In genomic region chr8:84775621-84776113, GRCm38 (mm10) we compare ENCODE assay signal across 9 mouse cellular contexts. TPM values are rescaled to one million over a fixed set of nuclear protein-coding genes. Genes with fewer than 3 reads are reported as not detected.
DNase-seq lines count a peak whose midpoint lies in the region; ATAC-seq and TF ChIP-seq lines count a peak whose summit lies in the region.
"Had no signal": no experiment of that assay in that cellular context is flagged by ENCODE, and none has a peak within 500 bp of the region (broad histone marks: within the 10 kb centered on the region; RNA-seq: fewer than 3 reads in every experiment).

No protein-coding gene starts in this region.

- H3K9ac ChIP-seq in limb, embryonic 14.5 days (ENCODE audit: low read depth, low read length, severe bottlenecking) = peak overlapping the region; percentile 48
- H3K9ac ChIP-seq: liver, embryonic 12.5 days had no signal

- no peaks in the 10 kb centered on the region for H3K9me3 ChIP-seq in limb, embryonic 14.5 days (ENCODE audit: control insufficient read depth, low read length)
- H3K9me3 ChIP-seq: liver, embryonic 12.5 days had no signal

- peaks cover 24% of the 10 kb centered on the region for H3K4me1 ChIP-seq in testis, adult 2 months (ENCODE audit: control insufficient read depth, insufficient read depth, low read length)
- H3K4me1 ChIP-seq in limb, embryonic 14.5 days (ENCODE audit: control insufficient read depth, insufficient read depth, low read length) = peaks cover 76% of the 10 kb centered on the region

- peak; percentile 95 for DNase-seq in heart, adult 11 months
- no peak for DNase-seq in heart, adult 9 months (ENCODE audit: low spot score in 2 of 2)
- DNase-seq in testis, postnatal 14 days (ENCODE audit: low spot score) = no peak
- DNase-seq in limb, embryonic 14.5 days (ENCODE audit: low spot score) = no peak
- no peak for DNase-seq in T-cell, adult 2 months (ENCODE audit: low spot score)
- DNase-seq in spleen, postnatal 36 days (ENCODE audit: low spot score in 2 of 2) = no peak
- no peak for DNase-seq in urinary bladder, postnatal 10 days (ENCODE audit: low spot score)

- TF ChIP-seq POLR2A in testis, adult 2 months (IDR thresholded peaks at IDR 0.05; ENCODE audit: control insufficient read depth, low read depth, low read length) = no peak
- TF ChIP-seq POLR2A in limb, embryonic 14.5 days (IDR thresholded peaks at IDR 0.05; ENCODE audit: borderline replicate concordance, extremely low read depth, insufficient read depth, insufficient read length) = no peak

- 23% methylated on average over 7 of the region's 7 CpGs for WGBS in limb, embryonic 14.5 days

- no peak overlapping the region for H3K4me3 ChIP-seq in testis, adult 2 months (ENCODE audit: control insufficient read depth, low read depth, low read length)
- peak overlapping the region; percentile 19; the same call in 1 of the 2 replicates for H3K4me3 ChIP-seq in limb, embryonic 14.5 days (replicated peaks; ENCODE audit: low read length)
- H3K4me3 ChIP-seq: liver, embryonic 12.5 days had no signal

- H3K4me2 ChIP-seq in limb, embryonic 14.5 days (replicated peaks; ENCODE audit: low read depth, low read length, severe bottlenecking) = peak overlapping the region; percentile 69
- H3K4me2 ChIP-seq: liver, embryonic 12.5 days had no signal

- no peak for ATAC-seq in limb, embryonic 14.5 days (ENCODE audit: low FRiP score, low read depth)
- ATAC-seq: liver, embryonic 12.5 days had no signal

- peak overlapping the region; percentile 68 for H3K27ac ChIP-seq in testis, adult 2 months (ENCODE audit: control insufficient read depth, insufficient read depth, low read depth, low read length)
- H3K27ac ChIP-seq in limb, embryonic 14.5 days (replicated peaks; ENCODE audit: low read depth, low read length) = peak overlapping the region; percentile 91
- H3K27ac ChIP-seq: liver, embryonic 12.5 days had no signal

- H3K36me3 ChIP-seq in testis, adult 2 months (ENCODE audit: control insufficient read depth, insufficient read depth, low read length) = no peaks in the 10 kb centered on the region
- H3K36me3 ChIP-seq in limb, embryonic 14.5 days (ENCODE audit: control insufficient read depth, insufficient read depth, low read length) = peaks cover 20% of the 10 kb centered on the region
- H3K36me3 ChIP-seq: liver, embryonic 12.5 days had no signal

- TF ChIP-seq CTCF in testis, adult 2 months (IDR thresholded peaks at IDR 0.05; ENCODE audit: control insufficient read depth, insufficient read depth, insufficient replicate concordance, low read depth, low read length) = no peak

- no peaks in the 10 kb centered on the region for H3K27me3 ChIP-seq in testis, adult 2 months (ENCODE audit: control insufficient read depth, insufficient read depth, low read length)
- peaks cover 6% of the 10 kb centered on the region; the same call in 1 of the 2 replicates for H3K27me3 ChIP-seq in limb, embryonic 14.5 days (ENCODE audit: control insufficient read depth, insufficient read depth, low read length)

RNA-seq across cellular contexts. Expression of gene Nfix, which starts 24.5 kb away (rescaled TPM):
- 4.3 and 5.0 TPM in 2 replicates for polyA plus RNA-seq in testis, adult 2 months (2012; rRNA removed)
- 81.2 and 97.7 TPM in 2 replicates for polyA plus RNA-seq in limb, embryonic 14.5 days (2012; rRNA removed)
- 100 and 108 TPM in 2 replicates for polyA plus RNA-seq in limb, embryonic 14.5 days (2014; fragmentation: Nextera tagmentation; extraction: Ambion mirVana)

RNA-seq across cellular contexts. Expression of gene Dand5, which starts 47.0 kb away (rescaled TPM):
- 27.1 and 29.7 TPM in 2 replicates for polyA plus RNA-seq in testis, adult 2 months (2012; rRNA removed)
- 5.7 and 5.9 TPM in 2 replicates for polyA plus RNA-seq in limb, embryonic 14.5 days (2012; rRNA removed)
- polyA plus RNA-seq in limb, embryonic 14.5 days (2014; fragmentation: Nextera tagmentation; extraction: Ambion mirVana) = 6.4 and 6.9 TPM in 2 replicates

RNA-seq across cellular contexts. Expression of gene G430095P16Rik, which starts 52.9 kb away (rescaled TPM):
- polyA plus RNA-seq in testis, adult 2 months (2012; rRNA removed) = 0.32 TPM in 2 replicates
- 4.3 and 4.8 TPM in 2 replicates for polyA plus RNA-seq in limb, embryonic 14.5 days (2012; rRNA removed)
- 5.7 and 6.0 TPM in 2 replicates for polyA plus RNA-seq in limb, embryonic 14.5 days (2014; fragmentation: Nextera tagmentation; extraction: Ambion mirVana)

RNA-seq across cellular contexts. Expression of gene Gadd45gip1, which starts 55.7 kb away (rescaled TPM):
- 9.4 and 12.0 TPM in 2 replicates for polyA plus RNA-seq in testis, adult 2 months (2012; rRNA removed)
- polyA plus RNA-seq in limb, embryonic 14.5 days (2012; rRNA removed) = 39.8 and 45.6 TPM in 2 replicates
- 43.2 and 44.9 TPM in 2 replicates for polyA plus RNA-seq in limb, embryonic 14.5 days (2014; fragmentation: Nextera tagmentation; extraction: Ambion mirVana)

Comparison
In these comparisons a context has a peak if more than half of its experiments do, and no peak if none do; other contexts are left out.
1. RNA of gene Nfix, which starts 24.5 kb away (polyA plus RNA-seq): 81.2 to 108 TPM in limb, embryonic 14.5 days; 4.3 to 5.0 TPM in testis, adult 2 months; every median in the first group is over 10 times any median in the second.